Mouse (Mus musculus) fat pad, adult 2 months (tissue): Measurements from ENCODE around the gene Snd1.

Experiments
- DNase-seq: peaks from one replicate; pipeline ENCODE4 v3.0.0-alpha.2; 2011; ENCODE audit warnings: low read depth, low spot score; ENCODE audit errors: extremely low read depth

The Snd1 gene

DNA sequence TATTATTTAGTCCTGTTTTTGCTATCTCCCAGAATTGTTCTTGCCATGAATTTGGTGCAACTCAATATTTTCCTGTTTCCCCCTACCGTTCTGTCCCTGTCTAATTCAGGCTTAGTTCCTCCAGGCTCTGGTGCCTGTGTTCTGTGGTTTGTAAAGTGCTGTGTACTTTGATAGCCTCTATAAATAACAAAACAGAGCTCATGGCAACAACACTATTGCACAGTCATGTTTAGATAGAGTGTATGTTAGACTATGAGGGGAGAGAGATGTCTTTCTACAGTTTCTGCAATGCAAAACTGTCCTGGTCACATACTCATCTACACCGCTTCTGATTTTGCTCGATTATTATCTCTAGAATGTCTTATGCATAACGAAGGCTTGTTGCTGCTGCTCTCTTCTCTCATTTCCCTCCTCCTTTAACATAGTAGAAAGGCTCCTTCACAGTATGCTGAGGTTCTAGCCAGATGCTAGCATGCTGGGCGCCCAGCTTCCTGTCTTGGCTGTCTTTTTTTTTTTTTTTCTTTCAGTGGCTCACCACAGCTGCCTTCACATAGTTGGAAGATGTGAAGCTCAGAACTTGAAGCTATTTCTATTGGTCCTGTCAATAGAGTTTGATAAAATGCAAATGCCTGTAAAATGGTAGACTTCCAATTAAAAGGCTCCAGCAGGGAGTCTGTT lies 113.7 kb downstream of the Snd1 start:
- no peak for DNase-seq

DNA sequence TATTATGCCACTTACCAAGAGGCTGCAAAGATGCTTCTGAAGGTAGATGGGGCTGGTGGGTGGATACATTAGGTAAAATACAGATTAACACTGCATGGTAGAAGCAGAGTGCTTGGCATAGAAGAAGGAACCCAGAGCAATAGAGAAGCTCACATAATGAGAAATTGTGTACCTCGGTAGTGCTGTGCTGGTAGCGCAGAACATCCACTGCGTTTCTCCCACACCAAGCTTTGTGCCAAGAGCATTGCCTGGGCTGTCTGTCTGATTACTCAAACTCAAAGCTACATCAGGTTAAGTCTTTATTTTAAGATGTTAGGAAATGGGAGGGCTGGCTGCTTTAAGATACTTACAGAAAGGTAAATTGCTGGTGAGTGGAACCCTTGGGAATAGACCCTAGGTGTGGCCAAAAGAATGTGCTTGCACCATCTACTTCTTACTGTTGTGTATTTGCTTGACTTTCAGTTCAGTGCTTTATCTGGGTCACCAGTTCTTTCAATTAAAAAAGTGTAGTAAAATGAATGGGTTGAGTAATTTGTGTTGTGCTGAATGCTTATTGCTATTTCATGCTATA lies 117.5 kb downstream of the Snd1 start:
- no peak for DNase-seq

DNA sequence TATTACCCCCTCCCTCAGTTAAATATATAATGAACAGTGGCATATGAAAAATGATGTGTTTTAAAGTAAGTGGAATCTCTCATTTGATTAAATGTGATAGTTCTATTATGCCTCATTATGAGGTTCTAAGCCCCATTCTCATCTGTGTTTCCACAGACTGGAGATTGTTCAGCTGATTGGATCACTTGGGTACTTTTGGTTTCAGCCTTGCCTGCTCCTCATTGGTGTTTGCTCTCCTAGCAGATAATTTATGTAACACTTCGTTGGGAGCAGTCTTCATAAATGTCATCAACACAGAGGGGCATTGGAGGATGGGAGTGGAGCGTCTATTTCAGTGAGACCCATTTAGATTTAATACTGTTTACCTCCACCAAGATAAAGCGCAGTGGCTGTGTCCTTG lies 118.8 kb downstream of the Snd1 start:
- no peak for DNase-seq

DNA sequence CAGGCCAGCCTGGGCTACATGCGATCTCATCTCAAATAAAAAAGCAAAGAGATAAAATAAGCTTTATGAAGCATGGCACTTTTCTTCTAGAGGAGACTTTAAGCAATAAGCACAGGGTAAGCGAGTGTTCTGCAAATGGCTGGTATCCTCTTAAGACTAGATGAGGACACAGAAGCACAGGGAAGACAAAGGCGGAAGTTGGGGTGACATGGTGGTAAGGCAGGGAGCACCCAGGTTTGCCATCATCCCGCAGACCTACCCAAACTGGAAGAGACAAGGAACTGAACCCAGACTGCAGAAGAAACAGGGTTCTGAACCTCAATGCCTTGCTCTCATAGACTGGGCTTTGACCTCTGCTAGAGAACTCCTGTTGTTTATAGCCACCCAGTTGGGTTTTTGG lies 119.8 kb downstream of the Snd1 start:
- no peak for DNase-seq

DNA sequence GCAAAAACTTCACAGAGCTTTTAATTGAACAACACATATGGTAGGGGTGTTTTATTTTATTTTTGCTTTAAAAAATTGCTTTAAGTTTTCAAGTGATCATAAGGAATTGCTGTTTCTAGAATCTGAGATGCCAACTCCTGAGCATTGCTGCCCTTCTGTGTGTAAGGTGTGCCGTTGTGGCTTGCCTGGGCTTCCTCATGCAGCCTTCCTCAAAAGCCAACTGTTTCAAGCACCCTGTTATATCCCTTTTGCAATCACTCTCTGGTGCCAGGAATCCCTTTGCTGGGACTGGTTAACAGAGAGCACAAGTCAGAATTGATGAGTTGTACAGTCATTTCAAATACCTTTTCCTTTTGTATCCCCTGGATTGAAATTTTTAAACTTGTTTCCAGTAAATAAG lies 120.3 kb downstream of the Snd1 start:
- DNase-seq, result no peak

DNA sequence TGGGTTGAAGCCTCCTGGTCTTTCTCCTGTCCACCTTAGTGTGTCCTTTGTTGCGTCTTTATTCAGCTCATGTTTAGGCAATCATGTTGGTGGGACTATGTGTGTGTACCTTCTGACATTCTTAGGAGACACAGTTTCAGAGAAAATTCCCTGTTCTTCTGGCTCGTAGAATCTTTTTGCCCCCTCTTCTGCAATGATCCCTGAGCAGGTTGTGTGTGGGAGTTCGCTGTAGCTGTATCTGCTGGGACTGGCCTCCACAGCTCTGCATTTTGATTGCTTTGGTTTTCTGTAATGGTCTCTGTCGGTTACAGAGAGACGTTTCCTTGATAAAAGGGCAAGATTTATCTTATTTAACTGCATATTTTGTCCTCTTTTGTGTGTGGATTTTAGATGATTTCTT lies 122.3 kb downstream of the Snd1 start:
- DNase-seq, result no peak

DNA sequence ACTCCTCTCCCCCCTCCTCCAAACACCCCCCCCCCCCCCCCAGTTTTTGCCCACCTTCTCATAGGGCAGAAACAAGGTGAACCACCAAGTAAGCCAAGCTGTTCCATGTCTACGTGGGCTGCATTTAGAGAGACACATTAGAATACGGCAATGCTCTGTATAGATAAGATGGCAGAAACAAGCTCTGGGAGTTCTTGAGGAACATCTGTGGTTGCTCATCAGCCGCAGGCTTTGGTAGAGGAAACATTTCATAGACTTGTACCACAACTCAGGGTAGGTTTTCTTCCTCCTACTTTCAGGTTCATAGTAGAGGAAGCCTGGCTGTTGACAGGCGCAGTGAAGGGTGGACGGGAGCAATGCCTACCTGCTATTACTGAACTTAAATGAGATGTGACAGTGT lies 124.2 kb downstream of the Snd1 start:
- DNase-seq, result no peak

DNA sequence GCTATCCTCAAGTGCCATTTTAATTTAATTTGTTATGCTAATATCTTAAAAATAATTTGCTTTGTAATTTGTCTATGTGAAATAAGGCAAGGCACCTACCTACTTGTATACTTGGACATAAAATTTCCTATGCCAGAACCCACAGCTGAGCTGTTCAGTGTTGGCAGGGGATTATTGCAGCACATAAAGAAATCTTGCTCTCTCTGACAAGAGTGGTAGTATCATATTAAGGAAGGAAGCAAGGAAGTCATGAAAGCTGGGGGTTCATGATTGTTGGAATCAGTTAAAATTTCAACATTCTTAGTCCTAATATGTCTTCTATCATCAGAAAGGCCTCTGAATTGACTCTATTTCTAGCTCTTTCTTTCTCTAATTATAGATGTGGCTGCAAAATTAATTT lies 125.5 kb downstream of the Snd1 start:
- DNase-seq, result no peak

DNA sequence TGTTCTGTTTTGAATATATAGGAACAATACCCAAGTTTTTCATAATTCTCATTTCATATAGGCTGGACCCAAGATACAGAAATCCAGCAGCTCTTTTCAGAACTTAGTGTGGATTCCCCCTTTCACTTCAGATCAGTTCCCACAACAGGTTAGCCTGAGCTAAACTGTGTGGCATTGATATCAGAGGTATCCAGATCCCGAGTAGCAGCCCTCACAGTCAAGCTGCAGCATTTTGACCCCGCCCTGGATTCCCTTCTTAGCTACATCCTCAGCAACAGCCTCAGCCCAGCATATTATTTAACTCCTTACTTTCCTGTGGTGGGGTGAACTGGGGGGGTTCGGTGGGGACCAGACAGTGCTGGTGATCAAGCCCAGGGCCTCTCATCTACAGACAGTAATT lies 128.5 kb downstream of the Snd1 start:
- DNase-seq, result no peak

DNA sequence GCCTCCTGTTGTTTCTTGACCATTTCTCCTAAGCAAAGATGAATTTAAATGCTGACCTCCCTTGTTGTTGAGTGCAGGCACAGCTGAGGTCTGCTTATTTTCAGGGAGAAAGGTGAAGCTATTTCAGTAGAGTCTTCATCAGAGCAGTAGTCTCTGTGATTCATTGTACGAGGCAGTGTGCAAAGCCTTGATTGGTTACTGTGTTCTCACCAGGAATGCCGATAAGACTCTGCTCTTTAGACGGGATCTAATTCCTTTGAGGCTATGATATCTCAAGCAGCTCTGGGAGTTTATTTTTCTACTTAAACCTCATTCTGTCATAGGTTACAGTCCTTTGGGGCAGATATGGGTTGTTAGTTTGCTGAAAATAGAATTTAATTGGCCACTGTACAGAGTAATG lies 128.9 kb downstream of the Snd1 start:
- DNase-seq, result no peak

DNA sequence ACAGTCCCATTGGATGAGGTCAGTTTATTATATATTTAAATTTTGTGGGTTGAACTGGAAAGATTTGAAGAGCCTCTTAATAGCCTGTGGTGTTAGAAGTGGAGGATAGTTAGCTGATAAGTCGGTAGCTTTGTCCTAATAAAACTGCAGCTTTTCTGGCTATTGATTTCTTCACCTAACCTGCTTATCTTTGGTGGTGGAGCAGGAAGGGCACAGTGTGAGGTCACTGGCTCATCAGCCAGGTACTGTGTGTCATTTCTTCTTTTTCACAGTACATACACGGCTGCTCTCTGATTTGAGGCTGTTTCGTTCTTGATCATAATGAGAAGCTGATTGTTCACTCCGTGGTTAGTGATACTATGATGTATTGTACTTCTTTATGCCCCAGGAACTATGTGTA lies 134.4 kb downstream of the Snd1 start:
- DNase-seq, result no peak

DNA sequence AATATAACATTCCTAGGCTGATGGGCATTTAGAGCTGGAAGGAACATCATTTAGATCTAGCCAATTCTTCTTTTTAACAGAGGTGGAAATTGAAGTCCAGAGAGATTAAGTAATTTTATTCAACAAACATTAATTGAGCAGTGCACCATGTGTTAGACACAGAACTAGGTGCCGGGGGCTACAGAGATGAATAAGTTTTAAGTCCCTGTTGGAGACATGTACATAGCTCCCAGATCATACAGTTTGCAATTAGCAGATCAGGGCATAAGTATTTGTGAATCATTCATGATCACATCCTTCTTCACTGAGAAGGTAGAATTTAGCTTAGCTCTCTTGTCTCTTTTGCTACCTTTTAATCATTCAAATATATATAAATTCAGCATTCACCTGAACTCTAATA lies 135.2 kb downstream of the Snd1 start:
- no peak for DNase-seq

DNA sequence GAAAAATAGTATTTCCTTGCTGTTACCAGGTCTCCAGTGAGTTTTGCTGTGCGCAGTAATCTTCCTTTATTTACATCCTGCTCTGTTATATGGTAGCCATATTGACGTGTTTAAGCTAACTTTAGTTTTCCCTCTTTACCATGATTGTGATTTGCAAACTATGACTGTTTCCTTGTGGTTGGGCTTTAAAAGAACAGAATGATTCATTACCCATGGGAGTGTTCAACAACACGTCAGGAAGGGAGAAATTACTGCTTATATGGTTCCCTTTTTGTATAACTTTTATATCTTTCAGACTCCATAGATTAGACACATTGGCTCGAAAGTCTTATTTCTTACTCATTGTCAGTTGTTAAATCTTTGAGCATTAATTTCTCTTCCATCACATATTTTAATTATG lies 138.5 kb downstream of the Snd1 start:
- DNase-seq, result no peak

DNA sequence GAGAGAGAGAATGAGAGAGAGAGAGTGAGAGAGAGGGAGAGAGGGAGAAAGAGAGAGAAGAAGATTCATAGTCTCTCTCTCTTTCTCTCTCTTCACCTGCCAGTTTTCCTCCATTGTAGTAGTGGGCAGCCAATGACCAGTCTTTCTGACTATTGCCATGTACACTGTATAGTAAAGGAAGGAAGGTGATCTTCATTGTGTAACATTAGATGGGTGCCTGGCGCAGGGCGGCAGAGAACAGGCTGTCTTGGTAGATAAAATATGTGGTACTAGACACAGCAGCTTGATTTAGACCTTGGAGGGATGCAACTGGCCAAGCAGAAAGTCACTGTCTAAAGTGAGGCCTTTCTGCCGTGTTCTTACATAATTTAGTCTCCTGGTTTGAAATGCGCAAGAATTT lies 139.9 kb downstream of the Snd1 start:
- DNase-seq, result no peak

DNA sequence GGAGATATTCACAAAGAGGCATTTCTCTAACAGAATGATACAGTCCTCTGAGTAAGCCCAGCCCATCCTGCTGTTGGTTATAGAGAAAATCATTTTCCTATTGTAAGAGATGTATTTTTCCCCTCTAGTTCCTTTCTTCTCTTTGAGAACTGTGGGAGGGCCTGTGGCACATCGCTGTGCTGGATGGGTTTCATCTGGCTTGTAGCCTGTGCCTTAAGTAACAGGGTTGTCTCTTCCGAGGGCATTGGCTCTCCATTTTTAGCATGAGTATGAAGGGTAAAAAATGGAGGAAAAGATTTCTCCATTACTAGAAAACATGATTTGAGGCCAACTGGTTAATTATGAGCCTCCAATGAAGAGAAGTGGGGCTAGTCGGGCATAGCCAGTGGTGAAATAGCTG lies 140.5 kb downstream of the Snd1 start:
- no peak for DNase-seq

DNA sequence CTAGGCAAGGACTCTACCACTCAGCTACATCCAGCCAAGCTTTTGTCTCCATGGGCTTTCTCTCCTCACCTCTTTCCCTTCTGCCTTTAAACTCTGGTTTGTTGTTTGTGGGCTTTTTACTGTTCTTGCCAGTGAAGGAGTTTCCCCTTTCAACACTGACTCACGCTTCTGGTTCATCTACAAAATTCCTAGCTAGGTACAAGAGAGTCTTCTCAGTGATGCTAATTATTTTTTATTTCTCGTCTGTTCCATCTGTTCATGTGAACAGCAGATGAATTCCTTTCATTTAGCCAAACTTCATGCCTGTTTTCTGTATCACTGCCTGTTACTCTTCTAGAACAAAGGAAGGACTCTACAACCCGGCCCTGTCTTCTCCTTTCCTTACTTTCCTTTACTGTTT lies 141.0 kb downstream of the Snd1 start:
- DNase-seq, result no peak

DNA sequence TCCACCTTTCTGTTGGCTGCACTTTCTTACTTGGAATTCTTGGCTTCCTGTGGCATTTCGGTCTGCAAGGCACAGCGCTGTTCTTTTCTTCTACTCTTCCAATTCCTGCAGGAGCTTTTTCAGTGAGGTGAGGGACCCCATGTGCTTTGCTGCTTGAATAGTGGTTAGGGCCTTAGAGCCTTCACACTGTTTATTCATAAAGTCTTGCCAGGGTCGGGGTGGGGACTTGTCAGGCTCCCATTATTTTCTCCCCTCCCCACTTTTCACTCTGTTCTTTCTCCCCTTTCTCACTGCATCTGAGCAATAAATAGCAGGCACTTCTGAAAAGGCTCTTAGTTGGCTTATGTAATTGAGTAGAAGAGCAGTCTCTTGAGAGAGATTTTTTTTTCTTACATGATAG lies 143.4 kb downstream of the Snd1 start:
- DNase-seq, result no peak

DNA sequence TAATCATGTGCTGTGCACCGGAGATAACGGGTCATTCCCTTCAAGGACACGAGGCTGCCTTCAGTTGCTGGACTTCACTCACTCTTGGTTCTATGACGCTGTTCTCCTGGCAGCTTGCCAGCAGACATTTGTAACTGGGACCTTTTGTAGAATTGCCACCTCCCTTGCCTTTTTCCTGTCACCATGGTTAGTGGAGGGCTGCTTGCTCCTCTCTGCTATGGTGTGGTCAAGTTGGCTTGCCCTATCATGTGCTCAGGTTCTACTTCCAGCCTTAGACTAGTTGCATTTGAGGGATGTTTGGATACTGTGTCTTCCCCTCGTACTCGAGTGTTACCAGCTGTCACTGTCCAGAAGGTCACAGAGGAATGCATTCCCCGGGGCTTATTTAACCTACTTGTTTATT lies 143.8 kb downstream of the Snd1 start:
- DNase-seq, result no peak

DNA sequence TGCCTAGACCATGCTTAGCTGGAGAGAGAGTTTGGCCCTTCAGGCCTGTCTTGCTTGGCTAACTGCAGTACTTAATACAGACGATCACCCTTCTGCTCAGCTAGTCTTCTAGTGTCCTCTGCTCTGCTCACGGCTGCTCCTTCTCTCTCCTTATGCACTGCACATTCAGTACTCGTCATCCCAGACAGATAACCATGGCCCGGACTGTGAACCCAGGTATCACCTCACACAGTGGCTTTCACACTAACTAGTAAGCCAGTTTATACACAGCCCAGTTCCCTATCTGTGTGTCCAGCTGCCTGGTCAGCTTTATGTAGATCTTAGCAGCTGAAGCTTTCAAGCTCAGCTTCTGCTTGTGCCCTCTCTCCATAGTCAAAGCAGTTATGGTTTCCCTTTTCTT lies 146.5 kb downstream of the Snd1 start:
- DNase-seq, result no peak

DNA sequence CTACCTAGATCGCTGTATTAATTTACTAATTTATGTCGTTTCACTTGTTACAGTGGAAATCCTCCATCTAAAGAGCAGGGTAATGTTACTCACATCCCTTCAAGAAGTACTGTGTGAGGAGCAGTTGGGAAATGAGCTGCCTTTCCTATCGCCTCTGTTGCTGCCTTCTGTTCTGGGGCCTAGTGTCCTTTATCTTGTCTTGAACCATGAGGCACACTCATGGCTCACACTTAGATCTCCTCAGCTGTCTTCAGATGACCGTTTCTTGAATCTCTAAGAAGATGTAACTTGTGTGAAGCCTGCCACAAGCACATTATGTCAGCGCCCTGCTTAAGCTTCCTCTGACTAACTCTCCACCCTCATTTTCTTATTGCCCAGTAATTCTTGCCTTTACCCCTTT lies 147.0 kb downstream of the Snd1 start:
- no peak for DNase-seq

DNA sequence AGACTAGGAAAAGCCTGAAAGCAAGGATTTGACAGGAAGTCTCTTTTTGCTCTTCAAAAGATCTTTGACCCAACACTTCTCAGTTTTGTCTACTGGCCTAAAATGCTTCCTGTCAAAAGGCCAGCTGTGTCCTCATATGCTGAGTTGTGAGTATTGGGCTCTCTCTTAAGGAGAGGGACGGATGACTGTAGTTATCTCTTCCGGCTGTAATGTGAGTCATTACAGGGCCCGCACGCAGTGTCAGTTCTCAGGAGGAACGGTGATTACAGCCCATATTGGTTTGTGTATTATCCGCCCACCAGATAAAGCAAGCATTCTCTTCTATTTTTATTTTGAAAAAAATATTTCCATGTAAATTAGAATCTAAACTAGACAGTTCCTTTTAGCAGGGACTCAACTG lies 147.6 kb downstream of the Snd1 start:
- no peak for DNase-seq

DNA sequence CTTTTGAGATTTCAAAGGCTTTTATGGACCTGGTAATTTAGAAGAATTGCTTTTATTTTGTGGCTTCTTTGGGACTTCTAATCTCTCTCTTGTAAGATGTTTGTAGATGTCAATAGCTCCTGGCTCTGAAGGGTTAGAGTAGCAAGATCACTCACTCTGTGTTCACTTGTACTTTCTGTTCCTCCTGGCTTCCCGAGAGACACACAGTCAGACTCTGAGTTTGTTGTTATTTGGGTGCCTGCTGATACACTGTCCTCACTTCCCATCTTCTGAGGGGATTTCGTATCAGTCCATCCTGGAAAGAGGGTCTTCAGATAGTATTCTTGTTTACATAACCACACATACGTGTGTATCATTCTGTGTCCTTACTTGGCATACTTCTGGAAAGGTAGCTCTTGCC lies 148.0 kb downstream of the Snd1 start:
- DNase-seq, result no peak

DNA sequence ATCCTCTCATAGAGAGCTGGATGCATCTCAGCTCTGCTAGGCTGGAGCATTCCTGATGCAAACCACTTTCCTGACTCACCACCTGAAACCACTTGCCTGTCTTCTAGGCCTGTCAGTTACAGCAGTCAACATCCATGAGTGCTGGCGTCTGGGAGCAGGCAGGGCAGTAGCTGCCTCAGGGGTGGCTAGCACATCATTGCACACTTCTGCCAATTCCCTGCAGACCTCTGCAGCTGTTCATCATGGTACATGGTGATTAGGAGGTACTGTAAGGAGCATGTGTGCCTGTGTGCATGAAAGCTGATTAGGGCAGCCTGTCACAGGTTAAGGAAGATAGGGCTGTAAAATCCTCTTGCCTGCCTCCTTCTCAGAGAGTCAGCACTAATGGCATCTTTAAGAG lies 153.5 kb downstream of the Snd1 start:
- no peak for DNase-seq
